Mouse (Mus musculus): ENCODE measurements around the gene Sh3gl2.

DNA sequence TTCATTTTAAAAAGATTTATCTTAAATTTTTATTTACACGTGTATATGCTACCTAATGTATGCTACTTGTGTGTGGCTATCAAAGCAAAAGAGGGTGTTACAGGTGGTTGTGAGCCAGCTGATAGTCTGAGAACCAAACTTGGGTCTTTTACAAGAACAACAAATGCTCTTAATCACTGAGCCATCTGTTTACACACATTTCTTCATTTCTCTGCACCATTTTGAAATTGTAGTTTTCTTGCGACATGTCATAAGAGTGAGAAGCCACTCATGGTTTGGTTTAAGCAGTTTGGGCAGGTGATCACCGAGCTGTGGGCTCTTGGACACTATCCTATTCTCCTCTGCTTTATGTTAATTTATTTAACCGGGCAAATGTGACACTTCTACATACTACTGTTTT, 338.3 kb downstream of the Sh3gl2 start:
- TF ChIP-seq CTCF (IDR thresholded peaks at IDR 0.05; ENCODE audit: low read depth, low read length) (no peak), EP300 (IDR thresholded peaks at IDR 0.05; ENCODE audit: insufficient read depth, low read depth, low read length) (no peak), POLR2A (IDR thresholded peaks at IDR 0.05; ENCODE audit: insufficient read depth, low read length) (no peak)
